ENCODE assay signal across 8 mouse cellular contexts in the genomic region with DNA sequence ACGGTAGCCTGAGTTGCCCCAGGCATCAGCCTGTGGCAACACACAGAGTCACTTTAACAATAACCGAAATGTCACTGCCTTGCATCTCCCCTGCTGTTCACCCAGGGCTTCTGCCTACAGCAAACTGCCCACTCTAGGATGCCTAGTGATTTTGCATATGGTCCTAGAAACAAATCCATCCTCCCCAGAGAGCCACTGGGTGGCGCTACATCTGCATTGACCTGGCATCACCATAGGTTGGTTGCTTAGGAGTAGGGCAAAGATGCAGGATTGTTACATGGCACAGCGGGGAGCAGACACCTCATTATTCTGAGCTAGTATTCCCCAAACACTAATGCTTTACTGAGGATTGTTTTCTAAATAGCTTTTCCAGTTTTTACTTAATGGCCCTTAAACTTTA.
DNase-seq lines count a peak whose midpoint lies in the region; ATAC-seq and TF ChIP-seq lines count a peak whose summit lies in the region.

No protein-coding gene starts in this region.

- H3K4me2 ChIP-seq in forebrain, embryonic 15.5 days (replicated peaks) = no peak overlapping the region

- ATAC-seq in forebrain, embryonic 15.5 days (replicated peaks) = no peak

- H3K27me3 ChIP-seq in forebrain, embryonic 15.5 days = no peaks in the 10 kb centered on the region

- no peaks in the 10 kb centered on the region for H3K9me3 ChIP-seq in forebrain, embryonic 15.5 days

- no peak overlapping the region for H3K4me3 ChIP-seq in lung, adult 2 months (replicated peaks; ENCODE audit: extremely low read depth, low read depth, low read length)
- H3K4me3 ChIP-seq in forebrain, embryonic 15.5 days = no peak overlapping the region

- DNase-seq in cerebellum, postnatal 10 days = peak; percentile 23 to 38
- DNase-seq in cerebellum, adult 11 months = no peak
- DNase-seq in ovary, postnatal 36 days (ENCODE audit: low spot score) = peak; percentile 25
- DNase-seq in ovary, adult 18-20 months (ENCODE audit: low spot score) = no peak
- DNase-seq in c-Kit-positive CD71-positive TER-119-negative erythroid progenitor cells, embryonic 14.5 days (ENCODE audit: low read depth) = peak; percentile 14
- DNase-seq in lung, adult 2 months = peak; percentile 42
- peak; percentile 18 to 20 for DNase-seq in urinary bladder, postnatal 36 days (ENCODE audit: low spot score in 2 of 2)

- H3K9ac ChIP-seq in forebrain, embryonic 15.5 days (replicated peaks) = no peak overlapping the region

- H3K4me1 ChIP-seq in lung, adult 2 months (ENCODE audit: control insufficient read depth, insufficient read depth, low read length) = no peaks in the 10 kb centered on the region
- peaks cover 6% of the 10 kb centered on the region for H3K4me1 ChIP-seq in forebrain, embryonic 15.5 days

- no peak overlapping the region for H3K27ac ChIP-seq in forebrain, embryonic 15.5 days (replicated peaks)

- H3K36me3 ChIP-seq in forebrain, embryonic 15.5 days = no peaks in the 10 kb centered on the region

- 79% methylated on average over 4 of the region's 4 CpGs for WGBS in lung, adult 2 months
- 61% methylated on average over 4 of the region's 4 CpGs for WGBS in forebrain, embryonic 15.5 days

- TF ChIP-seq CTCF in lung, adult 2 months (IDR thresholded peaks at IDR 0.05; ENCODE audit: insufficient read depth, low read length) = peak; percentile 65

- TF ChIP-seq POLR2A in lung, adult 2 months (IDR thresholded peaks at IDR 0.05; ENCODE audit: borderline replicate concordance, extremely low read depth, low read depth, low read length) = no peak

Comparison
In these comparisons a context has a peak if more than half of its experiments do, and no peak if none do; other contexts are left out.
1. DNase-seq: peak in cerebellum, postnatal 10 days (2 of 2), ovary, postnatal 36 days (single experiment), c-Kit-positive CD71-positive TER-119-negative erythroid progenitor cells, embryonic 14.5 days (single experiment), lung, adult 2 months (single experiment) and urinary bladder, postnatal 36 days (2 of 2); none in cerebellum, adult 11 months (single experiment) and ovary, adult 18-20 months (single experiment).